Mouse (Mus musculus): Measurements from ENCODE around the gene Rnasel. TPM values are rescaled to one million over a fixed set of nuclear protein-coding genes. Genes with fewer than 3 reads are reported as not detected.

Gene Rnasel
- polyA plus RNA-seq, 1 experiment from 2014 or later = 42.7 TPM

DNA sequence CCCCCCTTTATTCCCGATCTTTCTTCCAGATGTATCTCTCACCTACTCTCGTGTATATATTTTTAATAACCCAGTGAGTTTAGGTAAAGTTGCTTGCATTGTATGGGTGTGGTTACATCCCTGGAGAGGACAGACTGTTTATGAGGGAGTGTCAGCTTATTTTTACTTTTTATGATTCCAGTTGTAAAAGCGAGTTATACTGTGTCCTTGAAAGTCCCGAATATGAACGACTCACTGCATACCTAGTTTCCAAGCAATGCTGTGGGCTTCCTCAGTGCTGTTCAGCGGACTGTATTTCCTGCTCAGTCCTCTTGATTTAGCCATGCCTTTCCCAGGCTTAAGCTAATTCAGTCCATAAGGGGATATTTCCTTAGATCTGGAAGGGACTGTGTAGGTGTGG lies 25.9 kb downstream of the Rnasel start:
- Histone ChIP-seq H3K4me2 (ENCODE audit: low read length) (no peak overlapping the region), H3K27me3 (replicated peaks; ENCODE audit: control insufficient read depth, insufficient read depth, low read length) (no peaks in the 10 kb centered on the region), H3K27ac (ENCODE audit: low read length) (no peak overlapping the region), H3K4me1 (replicated peaks; ENCODE audit: control insufficient read depth, insufficient read depth, low read length) (no peaks in the 10 kb centered on the region), H3K36me3 (ENCODE audit: control insufficient read depth, insufficient read depth) (no peaks in the 10 kb centered on the region), H3K9me3 (ENCODE audit: control insufficient read depth, low read length) (no peaks in the 10 kb centered on the region), H3K4me3 (replicated peaks; ENCODE audit: low read length) (no peak overlapping the region), H3K9ac (replicated peaks; ENCODE audit: low read depth, low read length) (no peak overlapping the region)
- no peak for ATAC-seq
- 95% methylated on average over 6 of the region's 6 CpGs for WGBS

- 0 out of 2 replicates have a peak, but pooled peaks have one; percentile 45 for ATAC-seq
- Histone ChIP-seq H3K27me3 (replicated peaks; ENCODE audit: control insufficient read depth, insufficient read depth, low read length) (no peaks in the 10 kb centered on the region), H3K9me3 (ENCODE audit: control insufficient read depth, low read length) (no peaks in the 10 kb centered on the region), H3K9ac (replicated peaks; ENCODE audit: low read depth, low read length) (no peak overlapping the region), H3K4me1 (replicated peaks; ENCODE audit: control insufficient read depth, insufficient read depth, low read length) (no peaks in the 10 kb centered on the region), H3K4me3 (replicated peaks; ENCODE audit: low read length) (no peak overlapping the region), H3K27ac (ENCODE audit: low read length) (no peak overlapping the region), H3K36me3 (ENCODE audit: control insufficient read depth, insufficient read depth) (no peaks in the 10 kb centered on the region), H3K4me2 (ENCODE audit: low read length) (no peak overlapping the region)
- WGBS = 76% methylated on average over 7 of the region's 7 CpGs
Observed at GRCm38 (mm10) chr1:153776257-153776656, 27.0 kb downstream of the Rnasel start.

DNA sequence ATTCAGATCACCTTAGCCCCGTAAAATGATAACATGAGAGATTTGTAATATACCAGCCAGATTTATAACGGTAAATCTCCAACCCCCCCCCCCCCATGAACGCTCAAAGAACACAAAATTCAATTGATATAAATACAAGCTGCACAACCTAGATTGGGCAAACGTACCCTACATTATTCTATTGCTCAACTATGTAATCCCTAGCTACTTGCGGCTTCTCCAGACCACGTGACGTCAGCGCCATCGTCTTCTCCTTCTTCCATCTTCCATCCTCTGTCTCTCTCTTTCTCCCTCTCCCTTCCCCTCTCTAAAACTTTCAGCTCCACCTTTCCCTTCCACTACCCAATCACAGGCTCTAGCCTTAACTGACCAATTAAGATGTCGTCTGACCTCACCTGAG lies 29.0 kb downstream of the Rnasel start:
- no peaks in the 10 kb centered on the region for H3K9me3 ChIP-seq (ENCODE audit: control insufficient read depth, low read length)
- 90% methylated on average over 10 of the region's 10 CpGs for WGBS
- H3K27me3 ChIP-seq (replicated peaks; ENCODE audit: control insufficient read depth, insufficient read depth, low read length) = no peaks in the 10 kb centered on the region
- no peak overlapping the region for H3K4me2 ChIP-seq (ENCODE audit: low read length)
- ATAC-seq = no peak
- H3K36me3 ChIP-seq (ENCODE audit: control insufficient read depth, insufficient read depth) = no peaks in the 10 kb centered on the region
- H3K4me3 ChIP-seq (replicated peaks; ENCODE audit: low read length) = no peak overlapping the region
- H3K9ac ChIP-seq (replicated peaks; ENCODE audit: low read depth, low read length) = no peak overlapping the region
- H3K27ac ChIP-seq (ENCODE audit: low read length) = no peak overlapping the region
- no peaks in the 10 kb centered on the region for H3K4me1 ChIP-seq (replicated peaks; ENCODE audit: control insufficient read depth, insufficient read depth, low read length)

- H3K36me3 ChIP-seq (ENCODE audit: control insufficient read depth, insufficient read depth) = no peaks in the 10 kb centered on the region
- no peak overlapping the region for H3K4me3 ChIP-seq (replicated peaks; ENCODE audit: low read length)
- 46% methylated on average over 1 of the region's 1 CpGs for WGBS
- no peaks in the 10 kb centered on the region for H3K4me1 ChIP-seq (replicated peaks; ENCODE audit: control insufficient read depth, insufficient read depth, low read length)
- no peaks in the 10 kb centered on the region for H3K9me3 ChIP-seq (ENCODE audit: control insufficient read depth, low read length)
- H3K4me2 ChIP-seq (ENCODE audit: low read length) = no peak overlapping the region
- no peaks in the 10 kb centered on the region for H3K27me3 ChIP-seq (replicated peaks; ENCODE audit: control insufficient read depth, insufficient read depth, low read length)
- no peak for ATAC-seq
- no peak overlapping the region for H3K9ac ChIP-seq (replicated peaks; ENCODE audit: low read depth, low read length)
- no peak overlapping the region for H3K27ac ChIP-seq (ENCODE audit: low read length)
Observed at GRCm38 (mm10) chr1:153783339-153783738, 34.1 kb downstream of the Rnasel start.

DNA sequence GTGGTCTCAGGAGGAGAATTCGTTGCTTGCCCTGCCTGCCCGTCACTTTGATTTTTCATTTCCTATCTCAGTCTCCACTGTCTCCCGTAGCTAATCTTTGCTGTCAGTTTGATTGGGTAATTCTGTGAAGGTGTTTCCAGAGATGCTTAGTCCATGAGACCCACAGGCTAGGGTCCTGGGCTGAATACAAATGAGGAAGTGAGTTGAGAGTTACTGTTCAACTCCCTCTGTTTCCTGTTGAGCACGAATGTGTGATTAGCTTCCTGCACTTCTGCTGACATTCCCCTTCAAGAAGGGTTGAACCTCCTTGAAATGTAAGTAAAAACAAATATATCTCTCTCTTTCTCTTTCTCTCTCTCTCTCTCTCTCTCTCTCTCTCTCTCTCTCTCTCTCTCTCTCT lies 36.4 kb downstream of the Rnasel start:
- WGBS = 82% methylated on average over 4 of the region's 4 CpGs
- H3K27me3 ChIP-seq (replicated peaks; ENCODE audit: control insufficient read depth, insufficient read depth, low read length) = no peaks in the 10 kb centered on the region
- no peak overlapping the region for H3K27ac ChIP-seq (ENCODE audit: low read length)
- H3K4me2 ChIP-seq (ENCODE audit: low read length) = no peak overlapping the region
- H3K4me1 ChIP-seq (replicated peaks; ENCODE audit: control insufficient read depth, insufficient read depth, low read length) = no peaks in the 10 kb centered on the region
- no peaks in the 10 kb centered on the region for H3K36me3 ChIP-seq (ENCODE audit: control insufficient read depth, insufficient read depth)
- H3K9me3 ChIP-seq (ENCODE audit: control insufficient read depth, low read length) = no peaks in the 10 kb centered on the region
- H3K4me3 ChIP-seq (replicated peaks; ENCODE audit: low read length) = no peak overlapping the region
- H3K9ac ChIP-seq (replicated peaks; ENCODE audit: low read depth, low read length) = no peak overlapping the region
- ATAC-seq = no peak

GRCm38 (mm10) chr1:153790708-153791107 lies 41.5 kb downstream of the Rnasel start:
- H3K36me3 ChIP-seq (ENCODE audit: control insufficient read depth, insufficient read depth) = no peaks in the 10 kb centered on the region
- no peaks in the 10 kb centered on the region for H3K4me1 ChIP-seq (replicated peaks; ENCODE audit: control insufficient read depth, insufficient read depth, low read length)
- no peak overlapping the region for H3K4me3 ChIP-seq (replicated peaks; ENCODE audit: low read length)
- no peaks in the 10 kb centered on the region for H3K9me3 ChIP-seq (ENCODE audit: control insufficient read depth, low read length)
- H3K27me3 ChIP-seq (replicated peaks; ENCODE audit: control insufficient read depth, insufficient read depth, low read length) = no peaks in the 10 kb centered on the region
- no peak overlapping the region for H3K27ac ChIP-seq (ENCODE audit: low read length)
- H3K9ac ChIP-seq (replicated peaks; ENCODE audit: low read depth, low read length) = no peak overlapping the region
- 64% methylated on average over 2 of the region's 2 CpGs for WGBS
- no peak for ATAC-seq
- no peak overlapping the region for H3K4me2 ChIP-seq (ENCODE audit: low read length)

DNA sequence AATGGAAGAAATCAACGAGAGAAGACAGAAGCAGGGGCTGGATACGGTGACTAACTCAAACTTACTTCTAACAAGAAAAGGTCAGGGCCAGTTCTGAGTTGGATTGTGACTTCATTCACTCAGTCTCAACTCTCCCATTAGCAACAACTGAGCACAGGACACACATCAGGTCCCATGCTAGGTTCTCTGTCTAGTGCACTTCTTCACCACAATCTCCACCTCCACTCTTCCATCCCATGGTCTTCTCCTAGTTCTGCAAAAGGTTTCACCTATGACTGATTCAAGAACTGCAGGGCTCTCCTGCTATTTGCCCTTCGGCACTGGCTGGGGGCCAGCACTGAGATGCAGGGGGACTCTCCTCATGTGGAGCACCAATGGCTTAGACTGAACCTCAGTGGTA lies 45.0 kb downstream of the Rnasel start:
- Histone ChIP-seq H3K27ac (ENCODE audit: low read length) (no peak overlapping the region), H3K27me3 (replicated peaks; ENCODE audit: control insufficient read depth, insufficient read depth, low read length) (no peaks in the 10 kb centered on the region), H3K36me3 (ENCODE audit: control insufficient read depth, insufficient read depth) (no peaks in the 10 kb centered on the region), H3K4me2 (ENCODE audit: low read length) (no peak overlapping the region), H3K9ac (replicated peaks; ENCODE audit: low read depth, low read length) (no peak overlapping the region), H3K4me3 (replicated peaks; ENCODE audit: low read length) (no peak overlapping the region), H3K9me3 (ENCODE audit: control insufficient read depth, low read length) (no peaks in the 10 kb centered on the region), H3K4me1 (replicated peaks; ENCODE audit: control insufficient read depth, insufficient read depth, low read length) (no peaks in the 10 kb centered on the region)
- no peak for ATAC-seq
- WGBS = 93% methylated on average over 3 of the region's 3 CpGs

DNA sequence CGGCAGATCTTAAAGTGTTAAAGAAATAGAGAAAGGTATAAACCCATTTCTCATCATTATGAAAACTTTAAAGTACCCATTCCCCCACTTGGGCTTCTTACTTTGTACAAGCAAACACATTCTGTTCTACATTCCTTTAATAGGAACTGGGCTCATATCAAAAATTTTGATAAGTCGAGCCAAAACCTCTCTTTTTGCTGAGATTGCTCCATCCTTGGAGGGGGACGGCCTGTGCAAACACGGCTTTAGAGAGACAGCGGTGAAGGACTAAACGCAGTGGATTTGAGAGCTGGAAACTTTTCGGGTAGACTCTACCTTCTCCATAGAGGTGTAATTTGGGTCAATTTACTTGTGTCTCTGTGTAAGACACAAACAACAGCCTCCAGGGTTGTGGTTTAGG lies 53.5 kb downstream of the Rnasel start:
- no peak for ATAC-seq
- Histone ChIP-seq H3K36me3 (ENCODE audit: control insufficient read depth, insufficient read depth) (no peaks in the 10 kb centered on the region), H3K4me3 (replicated peaks; ENCODE audit: low read length) (no peak overlapping the region), H3K4me2 (ENCODE audit: low read length) (no peak overlapping the region), H3K4me1 (replicated peaks; ENCODE audit: control insufficient read depth, insufficient read depth, low read length) (no peaks in the 10 kb centered on the region), H3K27ac (ENCODE audit: low read length) (no peak overlapping the region), H3K9ac (replicated peaks; ENCODE audit: low read depth, low read length) (no peak overlapping the region), H3K9me3 (ENCODE audit: control insufficient read depth, low read length) (no peaks in the 10 kb centered on the region), H3K27me3 (replicated peaks; ENCODE audit: control insufficient read depth, insufficient read depth, low read length) (no peaks in the 10 kb centered on the region)
- WGBS = 69% methylated on average over 7 of the region's 7 CpGs

- Histone ChIP-seq H3K4me3 (replicated peaks; ENCODE audit: low read length) (no peak overlapping the region), H3K27ac (ENCODE audit: low read length) (no peak overlapping the region), H3K27me3 (replicated peaks; ENCODE audit: control insufficient read depth, insufficient read depth, low read length) (no peaks in the 10 kb centered on the region), H3K9ac (replicated peaks; ENCODE audit: low read depth, low read length) (no peak overlapping the region), H3K4me1 (replicated peaks; ENCODE audit: control insufficient read depth, insufficient read depth, low read length) (no peaks in the 10 kb centered on the region), H3K4me2 (ENCODE audit: low read length) (no peak overlapping the region), H3K9me3 (ENCODE audit: control insufficient read depth, low read length) (no peaks in the 10 kb centered on the region), H3K36me3 (ENCODE audit: control insufficient read depth, insufficient read depth) (no peaks in the 10 kb centered on the region)
- no peak for ATAC-seq
- 55% methylated on average over 8 of the region's 8 CpGs for WGBS
Observed at GRCm38 (mm10) chr1:153803530-153803929, 54.3 kb downstream of the Rnasel start.

- WGBS = 54% methylated on average over 13 of the region's 13 CpGs
- no peak overlapping the region for H3K4me3 ChIP-seq (replicated peaks; ENCODE audit: low read length)
- ATAC-seq = no peak
Observed at GRCm38 (mm10) chr1:153807390-153807993, 58.3 kb downstream of the Rnasel start.

More at GRCm38 (mm10) chr1:153807390-153807993, 58.3 kb downstream of the Rnasel start:
- Histone ChIP-seq H3K36me3 (ENCODE audit: control insufficient read depth, insufficient read depth) (no peaks in the 10 kb centered on the region), H3K27me3 (replicated peaks; ENCODE audit: control insufficient read depth, insufficient read depth, low read length) (no peaks in the 10 kb centered on the region), H3K27ac (ENCODE audit: low read length) (no peak overlapping the region), H3K4me1 (replicated peaks; ENCODE audit: control insufficient read depth, insufficient read depth, low read length) (no peaks in the 10 kb centered on the region), H3K4me2 (ENCODE audit: low read length) (no peak overlapping the region), H3K9me3 (ENCODE audit: control insufficient read depth, low read length) (no peaks in the 10 kb centered on the region), H3K9ac (replicated peaks; ENCODE audit: low read depth, low read length) (no peak overlapping the region)

All from forebrain, embryonic 16.5 days (tissue).